Mouse (Mus musculus) adrenal gland, postnatal 36 days (tissue): ENCODE measurements around the gene Prcd. TPM values are rescaled to one million over a fixed set of nuclear protein-coding genes. Genes with fewer than 3 reads are reported as not detected.
"Not testable (repeated sequence)": the region's sequence is repeated elsewhere in the genome, so short reads cannot be mapped to it uniquely, and the experiment has no call there.

Experiments
- DNase-seq, 2 experiments: peaks; one replicate each; pipeline ENCODE4 v3.0.0; 2021; ENCODE audit warnings: mixed read lengths in 1 of 2
- long read RNA-seq, 2 experiments: library from polyadenylated mRNA; stranded (forward); transcript quantifications; one replicate each; pipeline ENCODE4 v2.0.0; 2021; ENCODE audit warnings: borderline sequencing depth in 2 of 2
- total RNA-seq, 2 experiments: library from RNA; stranded (reverse); gene quantifications; 2 replicates each; pipeline ENCODE4 v1.2.3; 2021

Gene Prcd
- 10 to 100 TPM in 1 of 2 experiments, 1 to 10 TPM in 1; 9.6 to 14.1 TPM for total RNA-seq
- long read RNA-seq, experiment 1, transcript Prcd-202 (5 exons, 799 nt), result major isoform, 5 of 10 reads
- long read RNA-seq, experiment 1, partial matches to known transcripts, result 1 of 10 reads
- long read RNA-seq, experiment 1, other reads (novel, unspliced or antisense), result 4 of 10 reads
- long read RNA-seq, experiment 2, partial matches to known transcripts, result 1 of 9 reads
- long read RNA-seq, experiment 2, other reads (novel, unspliced or antisense), result 5 of 9 reads

DNA sequence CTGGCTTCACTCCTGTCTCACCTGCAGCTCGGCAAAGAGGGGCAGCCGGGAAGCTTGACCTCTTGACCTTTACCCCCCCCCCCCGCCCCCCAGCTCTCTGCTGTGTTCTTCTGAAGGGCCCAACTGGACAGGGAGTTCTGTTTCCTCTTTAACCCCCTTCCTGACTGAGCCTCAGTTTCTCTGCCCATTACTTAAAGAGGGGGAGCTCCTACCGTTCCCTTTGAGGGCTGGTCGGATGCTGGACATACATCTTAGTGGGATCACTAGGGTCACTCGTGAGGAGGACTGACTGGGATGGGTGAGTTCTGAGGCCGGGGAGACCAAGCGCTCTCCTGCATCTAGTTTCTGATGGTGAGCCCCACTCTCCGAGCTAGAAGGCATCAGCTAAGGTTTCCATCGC lies at the start of gene Prcd:
Gene Prcd, plus strand, starts transcription at position 301 of the 400 bp plus-strand sequence.
- no peak for DNase-seq

DNA sequence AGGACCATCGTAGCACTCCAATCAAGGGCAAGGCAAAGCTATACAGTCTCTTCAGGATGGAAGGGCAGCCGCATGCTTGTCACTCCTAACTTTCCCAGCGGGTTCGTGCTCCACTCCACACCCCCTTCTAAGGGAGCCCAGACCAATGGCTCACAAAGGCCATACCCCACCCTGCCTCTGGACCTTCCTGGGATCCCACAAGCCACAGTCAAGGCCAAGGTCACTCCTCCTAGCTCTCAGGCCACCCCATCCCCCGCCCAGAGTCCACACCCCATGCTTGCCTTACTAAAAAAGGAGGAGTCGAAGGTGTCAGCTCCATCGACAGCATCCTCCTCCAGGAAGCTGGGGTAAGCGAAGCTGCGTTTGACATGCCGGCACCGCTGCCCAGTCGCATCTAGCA lies 49.2 kb upstream of the Prcd start:
- DNase-seq, result peak in 1 of 2 experiments; percentile 34

DNA sequence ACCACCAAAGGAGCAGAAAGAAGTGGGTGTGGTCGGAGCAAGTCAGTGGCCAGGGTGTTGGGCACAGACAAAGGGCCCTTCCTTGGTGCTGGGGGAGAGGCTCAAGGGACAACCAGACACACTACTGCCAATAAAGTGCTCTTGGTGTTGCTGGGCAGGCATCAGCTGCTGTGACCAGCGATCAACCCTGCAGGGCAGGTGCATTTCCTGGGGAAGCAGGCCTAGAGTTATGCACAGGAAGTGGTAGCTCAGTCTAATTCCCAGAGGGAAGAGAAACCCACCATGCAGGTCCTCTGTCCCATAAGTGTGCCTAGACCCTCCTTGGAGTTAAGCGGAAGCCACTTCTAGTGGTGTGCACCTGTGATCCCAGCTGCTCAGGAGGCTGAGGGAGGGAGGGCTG lies 45.6 kb upstream of the Prcd start:
- DNase-seq, result no peak

DNA sequence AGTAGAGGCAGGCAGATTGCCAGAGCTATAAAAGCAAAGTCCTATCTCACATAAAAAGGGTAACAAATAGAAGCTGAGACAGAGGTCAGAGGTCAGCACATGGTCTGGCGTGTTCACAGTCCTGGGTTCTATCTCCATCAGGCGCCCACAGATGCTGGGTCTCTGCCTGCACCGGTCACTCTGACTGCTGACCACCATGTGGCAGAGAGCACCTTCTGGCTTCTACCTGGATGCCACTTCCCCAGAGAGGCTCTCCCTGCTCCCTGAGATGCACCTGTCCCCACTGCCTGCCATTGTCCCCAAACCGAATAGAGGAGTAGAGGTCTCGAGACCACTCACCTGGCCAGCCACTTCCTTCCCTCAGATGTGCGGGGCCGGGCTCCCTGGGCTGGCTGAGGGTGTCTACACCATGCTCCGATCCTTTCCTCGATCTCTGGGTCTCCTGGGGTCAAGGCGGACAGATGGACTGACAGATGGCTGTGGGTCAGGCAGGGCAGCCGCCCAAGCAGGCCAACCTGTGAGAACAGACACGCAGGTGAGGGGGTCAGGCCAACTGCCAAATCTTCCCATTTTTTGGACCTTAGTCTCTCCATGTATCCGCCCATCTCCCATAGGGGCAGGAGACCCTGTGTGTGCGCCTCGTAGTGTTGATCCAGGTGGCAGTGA lies 43.2 kb upstream of the Prcd start:
- DNase-seq, result no peak

DNA sequence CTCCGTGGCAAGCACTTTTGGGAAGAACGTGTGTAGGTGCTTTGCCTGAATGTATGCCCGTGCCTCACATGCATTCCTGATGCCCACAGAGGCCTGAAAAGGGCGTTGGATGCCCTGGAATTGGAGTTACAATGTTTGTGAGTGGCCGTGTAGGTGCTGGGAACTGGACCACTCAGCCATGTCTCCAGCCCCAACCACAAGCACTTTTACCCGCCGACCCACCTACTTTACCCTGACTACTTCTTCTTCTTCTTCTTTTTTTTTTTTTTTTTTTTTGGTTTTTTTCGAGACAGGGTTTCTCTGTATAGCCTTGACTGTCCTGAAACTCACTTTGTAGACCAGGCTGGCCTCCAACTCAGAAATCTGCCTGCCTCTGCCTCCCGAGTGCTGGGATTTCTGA lies 42.2 kb upstream of the Prcd start:
- DNase-seq, result not testable (repeated sequence)

DNA sequence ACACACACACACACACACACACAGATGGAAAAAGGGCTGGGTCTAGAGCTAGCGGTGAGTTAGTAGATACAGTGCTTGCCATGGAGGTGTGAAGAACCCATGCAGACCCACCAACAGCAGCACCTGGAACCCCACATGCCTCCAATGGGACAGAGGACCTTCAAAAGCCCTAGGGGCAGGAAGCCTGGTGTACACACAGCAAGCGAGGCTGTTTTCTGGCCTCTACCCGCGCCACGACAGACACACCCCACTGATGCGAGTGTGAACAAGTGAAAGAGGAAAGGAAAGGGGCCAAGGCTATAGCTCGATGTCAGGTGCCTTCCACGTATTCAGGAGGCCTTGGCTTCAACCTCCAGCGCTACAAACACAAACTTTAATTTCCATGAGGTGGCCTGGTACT lies 41.5 kb upstream of the Prcd start:
- DNase-seq, result no peak

DNA sequence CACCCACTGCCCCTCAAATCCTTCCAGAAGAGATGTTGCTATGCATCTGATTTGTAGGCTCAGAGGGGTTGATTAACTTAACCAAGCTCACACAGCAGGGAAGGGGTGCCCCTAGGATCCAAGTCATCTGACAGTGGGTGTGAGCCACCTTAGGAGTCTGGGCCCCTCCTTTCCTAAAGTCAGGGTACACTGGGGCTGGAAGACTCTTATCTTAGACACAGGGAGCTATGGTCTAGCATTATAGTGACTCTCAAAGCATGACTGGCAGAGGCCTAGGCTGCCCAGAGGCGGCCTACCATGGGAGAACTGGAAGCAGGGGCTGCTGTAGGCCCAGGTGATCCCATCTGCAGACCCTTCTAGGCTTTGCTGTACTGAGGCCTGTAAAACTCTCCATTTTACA lies 40.8 kb upstream of the Prcd start:
- no peak for DNase-seq

DNA sequence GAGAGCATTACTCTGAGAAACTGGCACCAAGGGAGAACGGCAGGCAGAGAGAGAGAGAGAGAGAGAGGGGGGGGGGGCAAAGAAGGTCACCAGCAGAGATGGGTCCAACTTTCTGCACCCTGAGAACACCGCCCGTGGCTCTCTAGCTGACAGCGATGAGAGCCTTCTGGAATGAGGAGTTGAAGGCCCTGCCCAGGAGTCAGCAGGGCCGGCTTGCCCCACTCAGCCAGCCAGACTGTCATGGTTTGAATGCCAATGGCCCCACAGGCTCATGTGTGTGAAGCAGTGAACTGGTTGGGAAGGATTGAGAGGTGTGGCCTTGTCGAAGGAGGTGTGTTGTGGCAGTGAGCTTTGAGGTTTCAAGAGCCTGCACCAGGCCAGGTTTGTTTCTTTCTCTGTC lies 40.1 kb upstream of the Prcd start:
- DNase-seq, result no peak

DNA sequence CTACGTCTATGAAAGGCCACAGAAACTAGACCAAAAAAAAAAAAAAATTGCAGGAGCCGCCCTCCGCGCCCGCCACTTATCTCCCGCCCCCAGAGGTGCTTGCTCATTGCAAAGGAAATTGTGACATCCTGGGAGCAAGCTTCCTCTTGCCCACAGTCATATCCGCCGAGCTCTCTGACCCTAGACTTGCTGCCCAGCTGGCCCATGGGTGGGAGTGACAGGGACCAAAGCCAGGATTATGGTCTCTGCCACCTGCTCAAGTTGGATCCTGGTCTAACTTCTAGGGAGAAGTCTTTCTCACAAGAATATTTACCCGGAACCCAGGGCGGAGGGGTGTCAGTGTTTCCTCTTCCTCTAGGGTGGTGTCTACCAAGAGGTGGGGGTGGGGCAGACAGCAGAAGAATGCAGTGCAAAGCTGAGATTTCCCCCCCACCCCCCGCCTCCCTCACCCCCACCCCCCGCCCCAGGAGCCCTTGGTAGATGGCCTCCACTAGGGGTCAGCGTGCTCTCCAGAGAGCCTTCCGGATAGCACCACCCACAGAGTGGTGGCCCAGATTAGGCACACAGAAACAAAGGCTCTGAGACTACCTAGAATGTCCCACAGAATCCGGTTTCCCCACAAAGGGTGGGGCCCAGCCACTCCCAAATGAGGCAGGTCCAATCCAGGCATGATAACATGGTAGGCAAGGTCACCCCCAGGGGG lies 37.4 kb upstream of the Prcd start:
- peak; percentile 41 to 55 for DNase-seq

DNA sequence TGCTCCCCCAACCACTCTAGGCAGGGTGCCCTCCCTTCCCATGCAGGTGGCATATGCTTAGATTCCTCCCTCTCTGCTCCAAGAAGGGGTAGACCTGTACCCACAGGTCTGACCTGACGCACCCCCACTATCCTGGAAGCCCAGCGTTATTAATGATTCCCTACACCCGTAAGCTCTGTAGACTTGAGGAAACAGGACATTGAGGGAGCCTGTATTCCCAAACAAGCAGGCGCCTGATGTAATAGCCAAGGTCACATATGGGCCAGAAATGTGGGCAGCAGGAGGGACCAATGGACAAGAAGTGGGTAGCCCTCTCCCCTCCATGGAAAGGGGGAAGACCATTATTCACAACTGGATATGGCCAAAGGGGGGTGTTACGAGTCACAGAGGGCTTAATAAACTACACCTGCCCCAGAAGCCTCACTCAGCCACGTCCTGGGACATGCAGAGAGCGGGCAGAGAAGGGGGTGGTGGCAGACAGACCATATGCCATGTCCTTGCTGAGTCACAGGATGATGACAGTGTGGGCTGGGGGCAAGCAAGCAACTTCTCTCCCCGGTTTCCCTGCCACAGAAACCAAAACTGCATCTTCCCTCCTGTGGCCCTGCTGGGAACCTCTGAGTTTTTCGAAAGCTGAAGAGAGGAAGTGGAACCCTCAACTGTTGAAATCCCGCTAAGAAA lies 36.8 kb upstream of the Prcd start:
- DNase-seq, result no peak

DNA sequence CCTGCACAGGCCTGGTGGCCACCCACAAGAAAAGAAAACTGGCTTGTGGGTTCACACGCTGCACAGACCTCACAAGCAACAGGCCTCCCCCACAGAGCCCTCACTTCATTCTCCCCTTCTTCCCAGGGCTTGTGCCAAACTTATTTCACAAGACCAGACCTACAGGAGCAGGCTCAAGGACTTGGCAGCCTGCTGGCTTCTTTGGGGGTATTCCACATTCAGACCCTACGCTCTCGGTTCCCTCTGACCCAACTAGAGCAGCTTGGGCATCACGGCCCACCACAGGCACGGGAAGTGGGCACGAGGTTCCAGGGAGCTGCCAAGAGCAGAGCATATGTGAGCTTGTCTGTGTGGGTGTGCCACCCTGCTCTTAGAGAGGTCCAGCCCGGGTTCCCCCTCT lies 35.7 kb upstream of the Prcd start:
- peak in 1 of 2 experiments; percentile 42 for DNase-seq

DNA sequence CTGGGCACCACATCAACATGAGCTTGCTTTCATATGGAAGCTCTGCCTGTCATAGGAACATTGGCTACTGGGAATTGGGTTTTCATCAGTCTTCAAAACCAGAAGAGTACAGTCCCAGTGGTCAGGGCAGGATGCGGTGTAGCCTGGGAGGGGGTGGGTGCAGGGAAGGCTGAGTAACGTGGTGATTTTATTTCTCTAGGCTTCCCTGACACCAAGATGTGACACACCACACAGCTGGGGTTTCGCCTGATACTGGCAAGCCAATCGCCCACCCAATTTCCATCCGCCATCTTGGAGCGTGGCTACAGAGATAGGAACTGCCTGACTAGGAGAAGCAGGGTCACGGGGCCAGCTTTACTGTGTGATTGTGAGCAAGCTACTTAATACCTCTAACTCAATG lies 34.7 kb upstream of the Prcd start:
- DNase-seq, result no peak

DNA sequence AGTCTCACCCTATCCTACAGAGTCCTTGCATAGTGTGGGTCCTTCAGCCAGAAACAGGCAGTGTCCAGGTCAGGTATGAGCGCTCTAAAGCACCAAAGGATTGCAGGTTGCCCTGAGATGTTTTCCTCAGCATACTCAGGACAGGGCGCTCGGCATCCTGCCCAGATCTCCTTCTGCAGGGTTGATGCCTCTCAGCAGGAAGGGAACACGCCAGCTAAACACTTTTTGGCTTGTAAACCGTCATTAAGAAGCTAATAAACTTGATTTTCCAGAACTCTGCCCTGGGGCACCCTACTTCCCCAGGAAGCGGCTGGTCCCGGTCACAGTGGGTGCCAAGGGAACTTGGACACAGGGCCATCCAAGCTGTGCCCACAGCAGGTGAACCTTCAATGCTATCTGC lies 34.2 kb upstream of the Prcd start:
- DNase-seq, result no peak

DNA sequence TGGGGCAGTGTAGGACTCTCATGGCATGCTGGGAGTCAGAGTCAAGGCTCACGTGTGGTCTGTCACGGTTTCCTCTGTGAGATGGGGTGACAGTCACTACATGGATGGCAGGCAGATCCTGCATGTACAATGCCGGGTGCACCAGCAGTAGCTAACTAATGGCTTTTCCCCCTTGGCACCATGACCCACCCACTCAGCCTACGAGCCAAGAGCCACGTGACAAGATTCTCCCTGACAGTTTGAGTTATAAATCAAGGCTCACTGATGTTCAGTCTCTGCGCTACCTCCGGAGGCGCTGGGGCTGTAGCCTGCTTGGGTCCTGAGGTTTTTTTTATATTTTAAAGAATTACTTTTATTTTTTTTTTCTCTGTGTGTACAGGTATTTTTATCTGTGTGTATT lies 33.8 kb upstream of the Prcd start:
- no peak for DNase-seq

DNA sequence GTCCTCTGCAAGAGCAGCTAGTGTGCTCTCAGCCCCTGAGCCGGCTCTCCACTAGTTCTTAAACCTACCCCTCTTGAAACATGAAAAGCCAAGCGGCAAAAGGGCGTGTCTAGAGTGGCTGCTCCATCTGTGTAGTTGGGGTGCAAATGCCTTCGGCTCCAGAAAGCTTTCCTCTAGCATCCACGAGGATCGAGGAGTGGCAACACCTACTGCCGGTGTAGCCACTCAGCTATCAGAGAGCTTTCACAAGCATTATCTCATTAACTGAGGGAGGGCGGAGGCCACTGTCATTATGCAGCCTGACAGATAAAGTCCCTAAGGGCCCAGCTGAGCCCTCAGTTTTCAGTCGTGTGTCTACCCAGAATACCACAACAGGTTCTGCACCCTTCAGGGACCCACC lies 33.3 kb upstream of the Prcd start:
- no peak for DNase-seq

DNA sequence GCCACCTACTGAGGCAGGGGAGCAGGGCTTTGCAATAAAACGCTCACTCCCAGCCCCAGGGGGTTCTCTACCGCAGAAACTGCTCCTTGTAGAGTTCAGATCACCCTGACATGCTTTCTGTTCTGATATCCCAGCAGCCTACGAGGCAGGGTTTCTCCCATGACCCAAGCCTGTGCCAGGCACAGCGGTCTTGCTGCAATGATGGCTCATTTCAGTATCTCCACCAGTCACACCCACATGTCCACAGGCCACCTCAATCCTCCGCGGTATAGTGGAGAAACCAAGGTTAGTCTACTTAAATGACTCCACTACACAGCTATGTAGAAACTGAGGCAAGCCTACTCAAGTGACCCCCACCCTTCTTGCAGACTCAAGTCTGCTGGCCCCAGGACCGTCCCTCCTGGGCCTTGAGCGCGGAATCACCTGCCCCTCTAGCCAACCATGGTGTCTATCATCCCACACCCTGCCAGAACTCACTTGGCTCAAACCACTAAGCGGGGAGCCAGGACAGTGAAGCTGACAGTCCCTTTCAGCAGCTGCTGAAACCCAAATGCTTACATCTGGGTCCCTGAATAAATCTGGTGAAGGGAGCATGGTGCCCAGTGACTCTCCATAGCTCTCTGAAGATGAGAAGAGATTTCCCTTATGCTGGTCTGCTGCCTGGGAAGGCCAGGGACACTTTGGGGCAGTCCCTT lies 32.6 kb upstream of the Prcd start:
- peak; percentile 34 to 48 for DNase-seq

DNA sequence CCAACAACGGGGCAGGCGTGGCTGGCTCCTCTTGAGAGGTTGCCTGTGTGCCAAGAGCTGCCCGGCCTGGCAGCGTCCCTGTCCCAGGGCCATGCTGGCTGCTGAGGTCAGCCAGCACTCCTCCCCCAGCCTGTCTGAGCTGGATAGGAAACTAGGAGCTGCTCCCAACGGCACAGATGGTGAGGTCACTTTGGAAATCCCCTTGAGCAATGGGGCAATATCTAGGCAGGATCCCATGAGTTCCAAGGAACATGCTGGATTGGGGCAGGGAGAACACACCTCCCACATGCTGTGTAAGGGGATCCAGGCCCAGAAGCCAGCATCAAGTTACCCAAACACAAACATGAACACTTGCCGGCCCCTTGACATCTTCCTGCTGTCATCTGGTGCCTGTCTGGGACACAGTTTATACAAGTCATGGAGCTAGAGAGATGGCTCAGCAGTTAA lies 32.1 kb upstream of the Prcd start:
- peak; percentile 94 to 95 for DNase-seq

DNA sequence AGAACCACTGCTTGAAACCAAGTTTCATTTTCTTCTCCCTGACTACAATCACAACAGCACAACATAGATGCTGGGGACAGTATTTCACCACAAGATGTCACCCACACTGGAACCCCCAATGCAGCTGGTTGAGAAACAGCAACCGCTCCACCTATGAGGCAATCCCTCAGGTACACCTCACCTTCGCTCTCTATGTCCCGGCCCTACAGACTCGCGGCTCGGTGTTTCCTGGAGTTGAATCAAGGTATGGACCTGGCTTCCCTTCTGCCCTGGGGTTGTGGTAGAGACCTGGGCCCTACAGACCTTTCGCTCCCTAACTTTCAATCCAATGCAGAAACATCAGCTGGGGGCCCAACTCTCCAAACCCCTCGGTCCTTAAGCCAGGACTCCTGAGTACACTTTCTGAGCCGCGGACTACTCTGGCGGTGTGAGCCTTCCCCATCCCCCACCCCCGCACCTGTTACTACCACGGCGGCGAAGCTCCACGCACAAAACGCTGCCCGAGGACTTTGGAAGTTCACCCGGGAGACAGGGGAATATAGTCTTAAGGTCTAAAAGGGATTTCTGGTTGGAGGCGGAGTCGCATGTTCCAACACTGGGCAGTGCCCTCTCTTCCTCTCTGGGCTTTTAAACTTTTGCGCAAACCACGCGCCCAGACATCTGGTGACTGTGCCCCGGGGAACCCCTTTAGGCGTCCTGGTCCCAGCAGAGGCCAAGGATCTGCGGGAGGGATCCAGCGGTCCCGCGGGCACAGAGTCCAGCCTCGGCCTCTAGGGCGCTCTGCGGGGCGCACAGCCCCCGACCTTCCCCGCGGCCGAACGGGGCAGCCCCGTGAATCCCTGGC lies 29.8 kb upstream of the Prcd start:
- DNase-seq, result peak in 1 of 2 experiments; percentile 45

DNA sequence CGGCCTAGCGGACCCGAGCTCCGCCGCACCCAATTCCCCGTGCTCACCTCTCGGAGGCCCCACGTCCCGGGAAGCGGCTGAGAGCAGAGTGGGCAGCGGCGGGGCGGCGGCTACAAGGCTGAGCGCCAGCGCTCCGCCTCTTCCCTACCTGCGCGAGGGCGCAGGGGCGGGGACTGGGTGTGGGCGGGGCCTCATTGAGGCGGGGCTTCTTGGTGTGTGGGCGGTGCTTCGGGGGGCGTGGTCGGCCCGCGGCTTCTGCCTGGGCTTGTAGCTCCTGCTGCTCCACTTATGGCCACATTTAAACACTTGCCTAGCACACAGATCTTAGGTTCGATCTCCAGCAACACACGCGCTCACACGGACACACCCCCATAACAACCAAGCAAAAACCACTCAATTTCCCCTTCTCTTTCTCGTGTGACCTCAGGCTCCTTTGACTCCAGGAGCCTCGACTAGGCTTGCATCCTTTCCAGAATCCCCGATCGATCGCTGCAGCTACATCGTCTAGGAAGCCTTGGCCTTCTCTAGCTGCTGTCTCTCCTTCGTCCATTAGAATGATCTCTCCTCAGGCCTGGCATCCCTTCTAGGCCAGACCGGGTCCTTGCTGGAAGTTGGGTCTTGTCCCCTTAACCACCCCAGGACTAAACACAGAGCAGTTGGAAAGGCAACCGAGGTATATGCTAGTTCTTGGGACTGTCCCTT lies 29.1 kb upstream of the Prcd start:
- peak; percentile 90 to 91 for DNase-seq
